ENCODE assay signal across 9 mouse cellular contexts in genomic region chr8:12629079-12629478, GRCm38 (mm10). TPM values are rescaled to one million over a fixed set of nuclear protein-coding genes. Genes with fewer than 3 reads are reported as not detected.
A peak's percentile ranks its signal among the peaks of the same experiment; 100 is the strongest.
DNase-seq lines count a peak whose midpoint lies in the region; ATAC-seq and TF ChIP-seq lines count a peak whose summit lies in the region.
"Had no signal": no experiment of that assay in that cellular context is flagged by ENCODE, and none has a peak within 500 bp of the region (broad histone marks: within the 10 kb centered on the region; RNA-seq: fewer than 3 reads in every experiment).

No protein-coding gene starts in this region.

- H3K9ac ChIP-seq in forebrain, embryonic 11.5 days (ENCODE audit: low read length): no peak overlapping the region

- H3K36me3 ChIP-seq in forebrain, embryonic 11.5 days (ENCODE audit: control insufficient read depth, insufficient read depth, low read length): no peaks in the 10 kb centered on the region; the same call in 1 of the 2 replicates

- 45% methylated on average over 3 of the region's 3 CpGs for WGBS in forebrain, embryonic 11.5 days
- WGBS in lung, adult 2 months: 34% methylated on average over 3 of the region's 3 CpGs

- H3K4me3 ChIP-seq in gastrocnemius, adult 2 months: no peak overlapping the region
- H3K4me3 ChIP-seq in forebrain, embryonic 11.5 days (ENCODE audit: low read depth, low read length): no peak overlapping the region
- no peak overlapping the region for H3K4me3 ChIP-seq in lung, adult 2 months (replicated peaks; ENCODE audit: extremely low read depth, low read depth, low read length)

- H3K4me1 ChIP-seq in forebrain, embryonic 11.5 days (replicated peaks; ENCODE audit: control insufficient read depth, insufficient read depth, low read length): no peaks in the 10 kb centered on the region
- no peaks in the 10 kb centered on the region for H3K4me1 ChIP-seq in lung, adult 2 months (ENCODE audit: control insufficient read depth, insufficient read depth, low read length)

- no peak for TF ChIP-seq POLR2A in lung, adult 2 months (IDR thresholded peaks at IDR 0.05; ENCODE audit: borderline replicate concordance, extremely low read depth, low read depth, low read length)

- H3K27me3 ChIP-seq in forebrain, embryonic 11.5 days (ENCODE audit: control insufficient read depth, insufficient read depth, low read length): no peaks in the 10 kb centered on the region

- no peaks in the 10 kb centered on the region for H3K9me3 ChIP-seq in forebrain, embryonic 11.5 days (ENCODE audit: control insufficient read depth, low read length)

- DNase-seq in gastrocnemius, adult 2 months: peak; percentile 53
- no peak for DNase-seq in gastrocnemius, postnatal 25 days
- peak; percentile 39 for DNase-seq in A20 (ENCODE audit: low read depth, low spot score)
- DNase-seq in brain, embryonic 18.5 days (ENCODE audit: low read depth, low spot score): peak; percentile 24
- DNase-seq in forebrain, embryonic 11.5 days (ENCODE audit: low spot score): peak; percentile 68
- peak; percentile 10 to 63 for DNase-seq in kidney, adult 8-10 months
- DNase-seq in lung, adult 2 months: peak; percentile 54
- peak; percentile 62 for DNase-seq in retina, postnatal 1 day

- TF ChIP-seq CTCF in gastrocnemius, adult 2 months (IDR thresholded peaks at IDR 0.05): peak; percentile 78
- peak; percentile 72 for TF ChIP-seq CTCF in lung, adult 2 months (IDR thresholded peaks at IDR 0.05; ENCODE audit: insufficient read depth, low read length)

- H3K27ac ChIP-seq in gastrocnemius, adult 2 months: no peak overlapping the region
- no peak overlapping the region for H3K27ac ChIP-seq in forebrain, embryonic 11.5 days (ENCODE audit: low read depth, low read length)

- intact Hi-C loops in gastrocnemius, adult 2 months (cut with DNase I): loop anchor here (5.0 kb wide), 1 partner anchor 672 kb away; no protein-coding TSS in a partner anchor

- no peak overlapping the region for H3K4me2 ChIP-seq in forebrain, embryonic 11.5 days (ENCODE audit: low read depth, low read length, severe bottlenecking)

- no peak for ATAC-seq in forebrain, embryonic 11.5 days (replicated peaks; ENCODE audit: low FRiP score)

RNA-seq across cellular contexts. Expression of gene Tubgcp3, which starts 43.0 kb away (rescaled TPM):
- total RNA-seq in gastrocnemius, adult 2 months (2021): 1 to 10 TPM; 8.6 to 8.9 TPM
- total RNA-seq in gastrocnemius, postnatal 25 days (2021): 1 to 10 TPM; 7.5 to 7.7 TPM
- polyA plus RNA-seq in forebrain, embryonic 11.5 days (2014; fragmentation: Nextera tagmentation; extraction: Ambion mirVana): 67.4 and 68.3 TPM in 2 replicates
- polyA plus RNA-seq in lung, adult 2 months (2012; rRNA removed): 53.0 and 69.3 TPM in 2 replicates

RNA-seq across cellular contexts. Expression of gene Spaca7, which starts 56.2 kb away (rescaled TPM):
- not detected for total RNA-seq in gastrocnemius, adult 2 months (2021)
- total RNA-seq in gastrocnemius, postnatal 25 days (2021): not detected
- polyA plus RNA-seq in forebrain, embryonic 11.5 days (2014; fragmentation: Nextera tagmentation; extraction: Ambion mirVana): not detected in 2 replicates
- polyA plus RNA-seq in lung, adult 2 months (2012; rRNA removed): not detected in 2 replicates
- total RNA-seq: left cerebral cortex, postnatal 10 days had no signal
